Mouse (Mus musculus) heart, embryonic 15.5 days (tissue): ENCODE results near the gene Tedc1. TPM values are rescaled to one million over a fixed set of nuclear protein-coding genes. Genes with fewer than 3 reads are reported as not detected.

Experiments used
- ATAC-seq: fragments of 200-750 bp; cut with Nextera tagmentation; replicated peaks from 2 replicates; pipeline ENCODE4 v1.8.0; 2017; ENCODE audit warnings: low read depth, moderate TSS enrichment; ENCODE audit not compliant: insufficient number of reproducible peaks, insufficient read depth, low FRiP score
- H3K27ac ChIP-seq: fragments of 300-500 bp; sonication (generic); 2 replicates; pipeline ENCODE4 v1.5.1; 2015; ENCODE audit warnings: mild to moderate bottlenecking, inconsistent platforms
- H3K27me3 ChIP-seq: fragments of 300-500 bp; sonication (generic); 2 replicates; pipeline ENCODE4 v1.6.1; 2015; ENCODE audit warnings: inconsistent platforms
- H3K36me3 ChIP-seq: fragments of 300-500 bp; sonication (generic); 2 replicates; pipeline ENCODE4 v1.6.1; 2015; ENCODE audit warnings: mild to moderate bottlenecking, inconsistent platforms
- H3K4me1 ChIP-seq: fragments of 300-500 bp; sonication (generic); replicated peaks from 2 replicates; pipeline ENCODE4 v1.6.1; 2015; ENCODE audit warnings: inconsistent platforms
- H3K4me2 ChIP-seq: fragments of 300-500 bp; sonication (generic); 2 replicates; pipeline ENCODE4 v1.6.1; 2015; ENCODE audit warnings: inconsistent platforms, mild to moderate bottlenecking, moderate library complexity
- H3K4me3 ChIP-seq: fragments of 300-500 bp; sonication (generic); 2 replicates; pipeline ENCODE4 v1.5.1; 2015; ENCODE audit warnings: mild to moderate bottlenecking, inconsistent platforms
- H3K9ac ChIP-seq: fragments of 300-500 bp; sonication (generic); 2 replicates; pipeline ENCODE4 v1.6.1; 2015; ENCODE audit warnings: mild to moderate bottlenecking, inconsistent platforms
- H3K9me3 ChIP-seq: fragments of 300-500 bp; sonication (generic); replicated peaks from 2 replicates; pipeline ENCODE4 v1.6.1; 2016; ENCODE audit warnings: inconsistent platforms
- WGBS: fragments of 180-500 bp; shearing (Covaris S2); methylation state at CpG from one replicate; pipeline ENCODE4 v1.1.7; 2015; ENCODE audit warnings: mixed read lengths; 5-methylcytosine and 5-hydroxymethylcytosine counted together
- polyA plus RNA-seq: library from polyadenylated mRNA; unstranded; fragments of >200 nt; fragmentation: Nextera tagmentation; extraction: Ambion mirVana; gene quantifications from 2 replicates; pipeline ENCODE4 v1.2.1, GENCODE M21; 2015

Gene Tedc1
- polyA plus RNA-seq, 1 experiment from 2014 or later = 15.4 TPM

DNA sequence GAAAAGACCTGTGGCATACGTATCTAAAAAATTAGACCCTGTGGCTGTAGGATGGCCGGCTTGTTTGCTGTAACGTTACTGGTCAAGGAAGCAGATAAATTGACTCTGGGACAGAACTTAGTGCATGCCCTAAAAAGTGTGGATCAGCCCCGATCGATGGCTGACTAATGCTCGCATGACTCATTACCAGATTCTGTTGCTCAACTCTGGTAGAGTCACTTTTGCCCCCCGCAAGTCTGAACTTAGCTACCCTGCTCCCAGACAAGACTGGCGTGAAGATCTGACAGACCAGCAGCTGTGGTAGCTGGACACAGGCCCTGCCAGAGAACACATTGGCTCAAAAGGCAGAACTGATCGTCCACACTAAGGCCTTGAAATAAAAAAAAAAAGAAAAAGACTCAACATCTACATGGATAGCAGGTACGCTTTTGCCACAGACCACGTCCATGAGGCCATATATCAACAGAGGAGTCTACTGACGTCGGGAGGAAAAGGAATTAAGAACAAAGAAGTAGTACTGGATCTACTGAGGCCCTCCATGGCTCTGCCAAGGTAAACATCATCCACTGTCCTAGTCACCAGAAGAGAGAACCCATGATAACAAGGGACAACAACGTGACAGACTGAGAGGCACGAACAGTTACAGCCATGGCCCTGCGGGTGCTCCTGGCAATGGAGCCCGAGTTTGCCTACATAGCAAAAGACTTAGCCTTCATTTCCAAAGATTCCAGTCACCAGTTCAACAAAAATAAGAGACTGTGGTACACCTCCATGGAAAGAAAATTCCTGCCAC, 54.6 kb downstream of the Tedc1 start:
- H3K27ac ChIP-seq = no peak overlapping the region
- ATAC-seq = no peak
- H3K27me3 ChIP-seq = no peaks in the 10 kb centered on the region
- no peaks in the 10 kb centered on the region for H3K4me1 ChIP-seq
- H3K4me3 ChIP-seq = no peak overlapping the region
- H3K9me3 ChIP-seq = no peaks in the 10 kb centered on the region
- WGBS = 78% methylated on average over 17 of the region's 17 CpGs
- no peak overlapping the region for H3K9ac ChIP-seq
- H3K36me3 ChIP-seq = no peaks in the 10 kb centered on the region
- H3K4me2 ChIP-seq = no peak overlapping the region

- no peak for ATAC-seq
- Histone ChIP-seq H3K9me3 (no peaks in the 10 kb centered on the region), H3K4me2 (no peak overlapping the region), H3K4me1 (no peaks in the 10 kb centered on the region), H3K9ac (no peak overlapping the region), H3K4me3 (no peak overlapping the region), H3K27ac (no peak overlapping the region), H3K27me3 (no peaks in the 10 kb centered on the region), H3K36me3 (no peaks in the 10 kb centered on the region)
- 76% methylated on average over 5 of the region's 5 CpGs for WGBS
Observed at GRCm38 (mm10) chr12:113211772-113212171, 55.6 kb downstream of the Tedc1 start.

DNA sequence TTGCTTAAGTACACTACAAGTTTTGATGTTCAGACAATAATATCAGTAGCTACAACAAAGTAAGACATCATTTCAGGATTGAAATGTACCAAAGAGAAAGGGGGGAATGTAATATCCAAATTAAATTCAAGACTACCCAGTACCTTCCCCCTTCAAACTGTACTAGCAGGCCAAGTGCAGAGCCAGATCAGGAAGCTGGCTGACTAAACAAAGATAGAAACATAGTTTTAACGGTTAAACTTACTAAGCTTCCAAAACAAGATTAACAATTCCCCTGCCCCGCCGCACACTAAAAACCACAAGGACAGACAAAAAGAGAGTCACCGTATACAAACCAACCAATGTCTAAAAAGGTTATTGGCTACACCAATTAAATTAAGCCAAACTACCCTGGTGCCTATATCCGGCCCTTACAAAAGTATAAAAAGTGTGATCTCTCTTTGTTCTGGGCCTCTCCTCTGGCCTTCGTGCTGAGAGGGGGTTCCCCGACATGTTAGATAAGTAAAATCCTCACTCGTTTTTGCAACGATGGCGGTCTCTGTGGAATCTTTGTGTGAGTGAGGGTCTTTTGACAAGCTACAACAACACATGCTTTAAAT, 56.2 kb downstream of the Tedc1 start:
- Histone ChIP-seq H3K27ac (no peak overlapping the region), H3K4me1 (no peaks in the 10 kb centered on the region), H3K4me3 (no peak overlapping the region), H3K9ac (no peak overlapping the region), H3K36me3 (no peaks in the 10 kb centered on the region), H3K9me3 (no peaks in the 10 kb centered on the region), H3K4me2 (no peak overlapping the region), H3K27me3 (no peaks in the 10 kb centered on the region)
- no peak for ATAC-seq
- 75% methylated on average over 10 of the region's 10 CpGs for WGBS

GRCm38 (mm10) chr12:113213226-113213625, 57.0 kb downstream of the Tedc1 start:
- H3K4me3 ChIP-seq = no peak overlapping the region
- H3K27ac ChIP-seq = no peak overlapping the region
- no peak for ATAC-seq
- H3K4me1 ChIP-seq = no peaks in the 10 kb centered on the region
- no peaks in the 10 kb centered on the region for H3K36me3 ChIP-seq
- no peak overlapping the region for H3K9ac ChIP-seq
- no peak overlapping the region for H3K4me2 ChIP-seq
- H3K27me3 ChIP-seq = no peaks in the 10 kb centered on the region
- no peaks in the 10 kb centered on the region for H3K9me3 ChIP-seq
- WGBS = 71% methylated on average over 2 of the region's 2 CpGs

DNA sequence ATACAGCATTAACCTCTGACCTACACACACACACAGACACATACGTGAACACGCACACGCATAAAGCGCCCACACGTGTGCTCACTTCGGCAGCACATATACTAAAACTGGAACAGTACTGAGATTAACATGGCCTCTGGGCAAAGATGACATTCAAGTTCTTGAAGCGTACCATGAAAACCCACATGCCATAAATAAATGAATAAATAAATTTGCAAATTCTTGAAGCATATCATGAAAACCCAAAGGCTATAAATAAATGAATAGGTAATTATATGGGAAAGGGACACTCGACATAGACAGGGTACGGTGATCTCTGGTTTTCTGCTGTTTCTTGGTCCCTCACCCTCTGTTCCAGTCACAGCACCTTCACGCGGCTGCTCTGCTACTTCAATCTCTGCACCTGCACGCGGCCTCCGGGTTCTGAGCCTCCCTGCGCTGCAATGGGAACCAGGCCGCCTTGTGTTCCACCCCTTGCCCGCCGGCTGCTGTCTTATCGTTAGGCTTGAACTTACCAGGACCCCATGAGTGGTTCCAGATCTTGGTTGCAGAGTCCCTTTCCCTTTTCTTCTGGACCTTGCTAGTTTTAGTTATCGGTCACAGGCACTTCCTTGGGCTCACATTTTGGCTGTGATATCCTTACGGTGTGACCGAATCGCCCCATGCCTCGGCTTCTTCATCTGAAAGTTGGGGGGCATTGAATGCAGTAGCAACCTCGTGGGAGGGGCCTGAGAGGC, 58.0 kb downstream of the Tedc1 start:
- Histone ChIP-seq H3K9ac (no peak overlapping the region), H3K4me1 (no peaks in the 10 kb centered on the region), H3K4me2 (no peak overlapping the region), H3K27me3 (no peaks in the 10 kb centered on the region), H3K36me3 (no peaks in the 10 kb centered on the region), H3K4me3 (no peak overlapping the region), H3K9me3 (no peaks in the 10 kb centered on the region), H3K27ac (no peak overlapping the region)
- 81% methylated on average over 25 of the region's 25 CpGs for WGBS
- no peak for ATAC-seq

- Histone ChIP-seq H3K36me3 (no peaks in the 10 kb centered on the region), H3K27ac (no peak overlapping the region), H3K4me1 (no peaks in the 10 kb centered on the region), H3K9ac (no peak overlapping the region), H3K27me3 (no peaks in the 10 kb centered on the region), H3K4me2 (no peak overlapping the region), H3K9me3 (no peaks in the 10 kb centered on the region), H3K4me3 (no peak overlapping the region)
- 79% methylated on average over 16 of the region's 16 CpGs for WGBS
- no peak for ATAC-seq
Observed at GRCm38 (mm10) chr12:113214972-113215666, 58.9 kb downstream of the Tedc1 start.

Other genes with a start within 250 kb of the Tedc1 start
- gene Jag2, start 226.6 kb upstream of the Tedc1 start, polyA plus RNA-seq = 3.7 and 6.6 TPM in 2 replicates
- 32.1 and 48.3 TPM in 2 replicates for gene Nudt14, start 214.3 kb upstream of the Tedc1 start, polyA plus RNA-seq
- gene Btbd6, start 179.9 kb upstream of the Tedc1 start, polyA plus RNA-seq = 19.4 and 23.5 TPM in 2 replicates
- 30.2 and 47.2 TPM in 2 replicates for gene Brf1, start 155.7 kb upstream of the Tedc1 start, polyA plus RNA-seq
- gene Pacs2, start 141.9 kb upstream of the Tedc1 start, polyA plus RNA-seq = 6.9 and 9.0 TPM in 2 replicates
- gene Tex22, start 81.9 kb upstream of the Tedc1 start, polyA plus RNA-seq = not detected in 2 replicates
- 11.3 and 11.4 TPM in 2 replicates for gene Mta1, start 58.1 kb upstream of the Tedc1 start, polyA plus RNA-seq
- 1,571 and 1,711 TPM in 2 replicates for gene Crip2, start 16.2 kb upstream of the Tedc1 start, polyA plus RNA-seq
- gene Crip1, start 10.1 kb upstream of the Tedc1 start, polyA plus RNA-seq = 646 and 685 TPM in 2 replicates
- gene Tmem121, start 29.5 kb downstream of the Tedc1 start, polyA plus RNA-seq = 2.0 and 7.8 TPM in 2 replicates